ENCODE assay signal across 14 mouse cellular contexts in genomic region chr8:65138830-65139466, GRCm38 (mm10). TPM values are rescaled to one million over a fixed set of nuclear protein-coding genes. Genes with fewer than 3 reads are reported as not detected.
DNase-seq lines count a peak whose midpoint lies in the region; ATAC-seq and TF ChIP-seq lines count a peak whose summit lies in the region.
"Had no signal": no experiment of that assay in that cellular context is flagged by ENCODE, and none has a peak within 500 bp of the region (broad histone marks: within the 10 kb centered on the region; RNA-seq: fewer than 3 reads in every experiment).

No protein-coding gene starts in this region.

- H3K9me3 ChIP-seq in midbrain, embryonic 14.5 days (ENCODE audit: control insufficient read depth, low read length) = no peaks in the 10 kb centered on the region
- no peaks in the 10 kb centered on the region for H3K9me3 ChIP-seq in midbrain, embryonic 10.5 days (replicated peaks)
- H3K9me3 ChIP-seq in embryonic facial prominence, embryonic 14.5 days (ENCODE audit: control insufficient read depth, low read length) = no peaks in the 10 kb centered on the region
- no peaks in the 10 kb centered on the region for H3K9me3 ChIP-seq in stomach, postnatal 0 days (ENCODE audit: control insufficient read depth, low read length)
- no peaks in the 10 kb centered on the region for H3K9me3 ChIP-seq in kidney, embryonic 14.5 days (ENCODE audit: control insufficient read depth, low read length)
- H3K9me3 ChIP-seq: heart, embryonic 15.5 days had no signal

- DNase-seq in heart, adult 2 months = no peak
- no peak for DNase-seq in heart, postnatal 10 days
- DNase-seq in midbrain, embryonic 14.5 days = peak; percentile 78
- DNase-seq in midbrain, embryonic 10.5 days (ENCODE audit: low spot score) = no peak
- DNase-seq in embryonic facial prominence, embryonic 14.5 days (ENCODE audit: low spot score) = peak; percentile 33
- no peak for DNase-seq in stomach, postnatal 0 days (ENCODE audit: low spot score)
- DNase-seq in right cerebral cortex, adult 2 months (ENCODE audit: low spot score in 2 of 2) = no peak
- DNase-seq: adrenal gland, postnatal 25 days; thymus, adult 2 months had no signal

- H3K4me2 ChIP-seq in midbrain, embryonic 14.5 days (ENCODE audit: low read length) = no peak overlapping the region
- no peak overlapping the region for H3K4me2 ChIP-seq in embryonic facial prominence, embryonic 14.5 days (ENCODE audit: low read depth, low read length)
- no peak overlapping the region for H3K4me2 ChIP-seq in stomach, postnatal 0 days (replicated peaks; ENCODE audit: low read depth)
- no peak overlapping the region for H3K4me2 ChIP-seq in kidney, embryonic 14.5 days (replicated peaks; ENCODE audit: low read depth, low read length)
- H3K4me2 ChIP-seq: heart, embryonic 15.5 days had no signal

- TF ChIP-seq EP300 in heart, adult 2 months (IDR thresholded peaks at IDR 0.05; ENCODE audit: insufficient read depth, low read depth, low read length) = no peak
- TF ChIP-seq EP300 in stomach, postnatal 0 days (optimal IDR thresholded peaks at IDR 0.05) = no peak

- H3K4me1 ChIP-seq in heart, adult 2 months (ENCODE audit: control insufficient read depth, insufficient read depth, low read length) = no peaks in the 10 kb centered on the region
- no peaks in the 10 kb centered on the region for H3K4me1 ChIP-seq in midbrain, embryonic 14.5 days (ENCODE audit: control insufficient read depth, insufficient read depth, low read length)
- H3K4me1 ChIP-seq in midbrain, embryonic 10.5 days = no peaks in the 10 kb centered on the region
- no peaks in the 10 kb centered on the region for H3K4me1 ChIP-seq in embryonic facial prominence, embryonic 14.5 days (ENCODE audit: control insufficient read depth, insufficient read depth, low read length)
- H3K4me1 ChIP-seq in stomach, postnatal 0 days (replicated peaks; ENCODE audit: control insufficient read depth, insufficient read depth) = no peaks in the 10 kb centered on the region
- no peaks in the 10 kb centered on the region for H3K4me1 ChIP-seq in kidney, embryonic 14.5 days (ENCODE audit: control insufficient read depth, insufficient read depth, low read length)
- H3K4me1 ChIP-seq: heart, embryonic 15.5 days had no signal

- no peak overlapping the region for H3K9ac ChIP-seq in heart, adult 2 months (ENCODE audit: low read depth, low read length)
- no peak overlapping the region for H3K9ac ChIP-seq in midbrain, embryonic 14.5 days (replicated peaks; ENCODE audit: low read length)
- no peak overlapping the region for H3K9ac ChIP-seq in embryonic facial prominence, embryonic 14.5 days (ENCODE audit: low read depth, low read length)
- no peak overlapping the region for H3K9ac ChIP-seq in stomach, postnatal 0 days (ENCODE audit: low read length)
- H3K9ac ChIP-seq in kidney, embryonic 14.5 days (ENCODE audit: low read depth, low read length) = no peak overlapping the region
- H3K9ac ChIP-seq: heart, embryonic 15.5 days had no signal

- TF ChIP-seq POLR2A in heart, adult 2 months (IDR thresholded peaks at IDR 0.05; ENCODE audit: insufficient read depth, low read depth, low read length) = no peak

- H3K27ac ChIP-seq in heart, adult 2 months = no peak overlapping the region
- H3K27ac ChIP-seq in midbrain, embryonic 14.5 days (replicated peaks; ENCODE audit: low read depth, low read length) = no peak overlapping the region
- H3K27ac ChIP-seq in midbrain, embryonic 10.5 days (replicated peaks) = no peak overlapping the region
- no peak overlapping the region for H3K27ac ChIP-seq in embryonic facial prominence, embryonic 14.5 days (replicated peaks; ENCODE audit: low read depth, low read length)
- no peak overlapping the region for H3K27ac ChIP-seq in stomach, postnatal 0 days (replicated peaks)
- no peak overlapping the region for H3K27ac ChIP-seq in kidney, embryonic 14.5 days (ENCODE audit: low read depth, low read length)
- H3K27ac ChIP-seq: heart, embryonic 15.5 days had no signal

- intact Hi-C loops in heart, adult 2 months (cut with DNase I) = no loop called here
- intact Hi-C loops in heart, postnatal 10 days (cut with DNase I) = loop anchor here (5.0 kb wide), 2 partner anchors 1298 to 1358 kb away; no protein-coding TSS in a partner anchor

- H3K36me3 ChIP-seq in heart, adult 2 months (ENCODE audit: control insufficient read depth, insufficient read depth, low read length) = no peaks in the 10 kb centered on the region
- no peaks in the 10 kb centered on the region for H3K36me3 ChIP-seq in midbrain, embryonic 14.5 days (ENCODE audit: control insufficient read depth, insufficient read depth, low read length)
- no peaks in the 10 kb centered on the region for H3K36me3 ChIP-seq in midbrain, embryonic 10.5 days
- H3K36me3 ChIP-seq in embryonic facial prominence, embryonic 14.5 days (ENCODE audit: control insufficient read depth, insufficient read depth, low read length) = no peaks in the 10 kb centered on the region
- H3K36me3 ChIP-seq in stomach, postnatal 0 days (ENCODE audit: control insufficient read depth, insufficient read depth, low read length) = no peaks in the 10 kb centered on the region
- H3K36me3 ChIP-seq in kidney, embryonic 14.5 days (ENCODE audit: control insufficient read depth, insufficient read depth, low read length) = no peaks in the 10 kb centered on the region
- H3K36me3 ChIP-seq: heart, embryonic 15.5 days had no signal

- H3K79me2 ChIP-seq in heart, adult 2 months (replicated peaks; ENCODE audit: control insufficient read depth, insufficient read depth, low read length) = no peaks in the 10 kb centered on the region

- no peak overlapping the region for H3K4me3 ChIP-seq in heart, adult 2 months
- no peak overlapping the region for H3K4me3 ChIP-seq in midbrain, embryonic 14.5 days (replicated peaks; ENCODE audit: low read depth, low read length)
- H3K4me3 ChIP-seq in midbrain, embryonic 10.5 days = no peak overlapping the region
- H3K4me3 ChIP-seq in embryonic facial prominence, embryonic 14.5 days (ENCODE audit: low read depth, low read length) = no peak overlapping the region
- H3K4me3 ChIP-seq in stomach, postnatal 0 days (ENCODE audit: low read depth, low read length) = no peak overlapping the region
- no peak overlapping the region for H3K4me3 ChIP-seq in kidney, embryonic 14.5 days (ENCODE audit: low read length)
- H3K4me3 ChIP-seq: heart, embryonic 15.5 days had no signal

- WGBS in heart, adult 2 months = 61% methylated on average over 3 of the region's 3 CpGs
- 75% methylated on average over 3 of the region's 3 CpGs for WGBS in midbrain, embryonic 14.5 days
- 78% methylated on average over 3 of the region's 3 CpGs for WGBS in midbrain, embryonic 10.5 days
- 63% methylated on average over 3 of the region's 3 CpGs for WGBS in embryonic facial prominence, embryonic 14.5 days
- 60% methylated on average over 3 of the region's 3 CpGs for WGBS in stomach, postnatal 0 days
- 76% methylated on average over 3 of the region's 3 CpGs for WGBS in kidney, embryonic 14.5 days

- no peaks in the 10 kb centered on the region for H3K27me3 ChIP-seq in heart, adult 2 months (ENCODE audit: control insufficient read depth, insufficient read depth, low read length)
- H3K27me3 ChIP-seq in midbrain, embryonic 14.5 days (ENCODE audit: control insufficient read depth, insufficient read depth, low read length) = no peaks in the 10 kb centered on the region
- no peaks in the 10 kb centered on the region for H3K27me3 ChIP-seq in midbrain, embryonic 10.5 days (ENCODE audit: low read depth, poor library complexity, severe bottlenecking)
- no peaks in the 10 kb centered on the region for H3K27me3 ChIP-seq in embryonic facial prominence, embryonic 14.5 days (replicated peaks; ENCODE audit: control insufficient read depth, insufficient read depth, low read length)
- no peaks in the 10 kb centered on the region for H3K27me3 ChIP-seq in stomach, postnatal 0 days (ENCODE audit: control insufficient read depth, insufficient read depth, low read length)
- H3K27me3 ChIP-seq in kidney, embryonic 14.5 days (ENCODE audit: control insufficient read depth, insufficient read depth, low read length) = no peaks in the 10 kb centered on the region
- H3K27me3 ChIP-seq: heart, embryonic 15.5 days had no signal

- peak; percentile 34 for TF ChIP-seq CTCF in heart, adult 2 months (IDR thresholded peaks at IDR 0.05)
- peak; percentile 70 for TF ChIP-seq CTCF in stomach, postnatal 0 days (IDR thresholded peaks at IDR 0.05; ENCODE audit: low read depth)

- ATAC-seq in midbrain, embryonic 14.5 days (ENCODE audit: low FRiP score, low TSS enrichment) = no peak
- ATAC-seq in embryonic facial prominence, embryonic 14.5 days (ENCODE audit: low read depth) = no peak
- ATAC-seq in stomach, postnatal 0 days (ENCODE audit: low FRiP score, low TSS enrichment) = no peak
- ATAC-seq in kidney, embryonic 14.5 days (ENCODE audit: low FRiP score, low TSS enrichment) = no peak
- ATAC-seq: forebrain, embryonic 16.5 days had no signal

RNA-seq across cellular contexts. Expression of gene BC030870, which starts 9.6 kb away (rescaled TPM):
- total RNA-seq in heart, adult 2 months (2021) = not detected
- polyA plus RNA-seq in heart, adult 2 months (2012; rRNA removed) = not detected in 2 replicates
- not detected for total RNA-seq in heart, postnatal 10 days (2021)
- polyA plus RNA-seq in midbrain, embryonic 14.5 days (2014; fragmentation: Nextera tagmentation; extraction: Ambion mirVana) = not detected in 2 replicates
- not detected in 2 replicates for polyA plus RNA-seq in midbrain, embryonic 10.5 days (2016; fragmentation: Nextera tagmentation; extraction: Ambion mirVana)
- polyA plus RNA-seq in embryonic facial prominence, embryonic 14.5 days (2014; fragmentation: Nextera tagmentation; extraction: Ambion mirVana) = 0.13 and 0.15 TPM in 2 replicates
- polyA plus RNA-seq in stomach, postnatal 0 days (2015; fragmentation: Nextera tagmentation; extraction: Ambion mirVana) = 15.0 and 17.6 TPM in 2 replicates
- 0.32 TPM in 1 of 2 replicates, not detected in the other for polyA plus RNA-seq in kidney, embryonic 14.5 days (2014; fragmentation: Nextera tagmentation; extraction: Ambion mirVana)
- total RNA-seq: adrenal gland, postnatal 25 days; ES-E14; left cerebral cortex, adult 18-20 months had no signal
- polyA plus RNA-seq: forebrain, embryonic 16.5 days; heart, embryonic 15.5 days; thymus, adult 2 months had no signal

Comparison
In these comparisons a context has a peak if more than half of its experiments do, and no peak if none do; other contexts are left out.
1. DNase-seq: peak in midbrain, embryonic 14.5 days (single experiment) and embryonic facial prominence, embryonic 14.5 days (single experiment); none in heart, adult 2 months (0 of 2), heart, postnatal 10 days (0 of 2), midbrain, embryonic 10.5 days (single experiment), stomach, postnatal 0 days (single experiment) and right cerebral cortex, adult 2 months (0 of 2).
2. RNA of gene BC030870, which starts 9.6 kb away (polyA plus RNA-seq): 15.0 to 17.6 TPM in stomach, postnatal 0 days; 0.32 TPM in kidney, embryonic 14.5 days, 0.13 to 0.15 TPM in embryonic facial prominence, embryonic 14.5 days, not detected in midbrain, embryonic 14.5 days, not detected in heart, adult 2 months and not detected in midbrain, embryonic 10.5 days; every median in the first group is over 10 times any median in the second.